ENCODE assay signal across 9 mouse cellular contexts in genomic region chr8:120293421-120294357, GRCm38 (mm10).
DNase-seq lines count a peak whose midpoint lies in the region; ATAC-seq and TF ChIP-seq lines count a peak whose summit lies in the region.
"Had no signal": no experiment of that assay in that cellular context is flagged by ENCODE, and none has a peak within 500 bp of the region (broad histone marks: within the 10 kb centered on the region; RNA-seq: fewer than 3 reads in every experiment).

No protein-coding gene starts in this region.

- H3K27ac ChIP-seq in stomach, embryonic 14.5 days (ENCODE audit: low read length): no peak overlapping the region
- no peak overlapping the region for H3K27ac ChIP-seq in stomach, postnatal 0 days (replicated peaks)
- H3K27ac ChIP-seq in forebrain, embryonic 16.5 days (ENCODE audit: low read length): peak overlapping the region; percentile 20; the same call in 1 of the 2 replicates
- H3K27ac ChIP-seq in liver, postnatal 0 days (ENCODE audit: low read depth): peak overlapping the region; percentile 97

- WGBS in stomach, embryonic 14.5 days: 49% methylated on average over 18 of the region's 18 CpGs
- 66% methylated on average over 18 of the region's 18 CpGs for WGBS in stomach, postnatal 0 days
- WGBS in forebrain, embryonic 16.5 days: 26% methylated on average over 18 of the region's 18 CpGs
- 38% methylated on average over 18 of the region's 18 CpGs for WGBS in liver, postnatal 0 days (ENCODE audit: insufficient replicate concordance)

- H3K9me3 ChIP-seq in stomach, embryonic 14.5 days (ENCODE audit: control insufficient read depth, low read depth, low read length): no peaks in the 10 kb centered on the region
- H3K9me3 ChIP-seq in stomach, postnatal 0 days (ENCODE audit: control insufficient read depth, low read length): no peaks in the 10 kb centered on the region
- no peaks in the 10 kb centered on the region for H3K9me3 ChIP-seq in forebrain, embryonic 16.5 days (ENCODE audit: control insufficient read depth, low read length)
- no peaks in the 10 kb centered on the region for H3K9me3 ChIP-seq in liver, postnatal 0 days (ENCODE audit: low read length)

- H3K9ac ChIP-seq in stomach, embryonic 14.5 days (replicated peaks; ENCODE audit: low read depth, low read length): no peak overlapping the region
- no peak overlapping the region for H3K9ac ChIP-seq in stomach, postnatal 0 days (ENCODE audit: low read length)
- peak overlapping the region; percentile 22; the same call in 1 of the 2 replicates for H3K9ac ChIP-seq in forebrain, embryonic 16.5 days (replicated peaks; ENCODE audit: low read depth, low read length)
- peak overlapping the region; percentile 67 for H3K9ac ChIP-seq in liver, postnatal 0 days (replicated peaks)

- TF ChIP-seq EP300 in stomach, postnatal 0 days (optimal IDR thresholded peaks at IDR 0.05): no peak
- peak; percentile 94 for TF ChIP-seq EP300 in liver, postnatal 0 days (IDR thresholded peaks at IDR 0.05; ENCODE audit: low read depth)

- TF ChIP-seq CTCF in stomach, postnatal 0 days (IDR thresholded peaks at IDR 0.05; ENCODE audit: low read depth): no peak
- TF ChIP-seq CTCF in liver, postnatal 0 days (IDR thresholded peaks at IDR 0.05; ENCODE audit: low read depth): peak; percentile 29

- H3K4me2 ChIP-seq in stomach, embryonic 14.5 days (replicated peaks; ENCODE audit: low read depth, low read length): no peak overlapping the region
- no peak overlapping the region for H3K4me2 ChIP-seq in stomach, postnatal 0 days (replicated peaks; ENCODE audit: low read depth)
- no peak overlapping the region for H3K4me2 ChIP-seq in forebrain, embryonic 16.5 days (ENCODE audit: low read length)
- peak overlapping the region; percentile 70 for H3K4me2 ChIP-seq in liver, postnatal 0 days (ENCODE audit: low read depth, low read length)

- DNase-seq in stomach, postnatal 0 days (ENCODE audit: low spot score): no peak
- DNase-seq in liver, postnatal 0 days: peak; percentile 83
- DNase-seq in spleen, postnatal 4 days (ENCODE audit: low spot score in 2 of 2): peak; percentile 87 to 88
- DNase-seq in ovary, postnatal 36 days (ENCODE audit: low spot score): no peak
- no peak for DNase-seq in ovary, adult 18-20 months (ENCODE audit: low spot score)
- DNase-seq: gastrocnemius, postnatal 25 days had no signal

- no peak overlapping the region for H3K4me3 ChIP-seq in stomach, embryonic 14.5 days (ENCODE audit: low read depth, low read length)
- H3K4me3 ChIP-seq in stomach, postnatal 0 days (ENCODE audit: low read depth, low read length): no peak overlapping the region
- no peak overlapping the region for H3K4me3 ChIP-seq in forebrain, embryonic 16.5 days (replicated peaks; ENCODE audit: low read length)
- H3K4me3 ChIP-seq in liver, postnatal 0 days (ENCODE audit: low read depth, low read length): peak overlapping the region; percentile 49

- H3K27me3 ChIP-seq in stomach, embryonic 14.5 days (ENCODE audit: control insufficient read depth, insufficient read depth, low read length): no peaks in the 10 kb centered on the region
- H3K27me3 ChIP-seq in stomach, postnatal 0 days (ENCODE audit: control insufficient read depth, insufficient read depth, low read length): no peaks in the 10 kb centered on the region
- no peaks in the 10 kb centered on the region for H3K27me3 ChIP-seq in forebrain, embryonic 16.5 days (replicated peaks; ENCODE audit: control insufficient read depth, insufficient read depth, low read length)
- H3K27me3 ChIP-seq in liver, postnatal 0 days (ENCODE audit: insufficient read depth, low read length): no peaks in the 10 kb centered on the region

- H3K4me1 ChIP-seq in stomach, embryonic 14.5 days (ENCODE audit: control insufficient read depth, insufficient read depth, low read length): peaks cover 62% of the 10 kb centered on the region
- peaks cover 5% of the 10 kb centered on the region for H3K4me1 ChIP-seq in stomach, postnatal 0 days (replicated peaks; ENCODE audit: control insufficient read depth, insufficient read depth)
- peaks cover 81% of the 10 kb centered on the region for H3K4me1 ChIP-seq in forebrain, embryonic 16.5 days (replicated peaks; ENCODE audit: control insufficient read depth, insufficient read depth, low read length)
- H3K4me1 ChIP-seq in liver, postnatal 0 days (ENCODE audit: insufficient read depth): peaks cover 49% of the 10 kb centered on the region

- H3K36me3 ChIP-seq in stomach, embryonic 14.5 days (ENCODE audit: control insufficient read depth, insufficient read depth, low read length): no peaks in the 10 kb centered on the region
- no peaks in the 10 kb centered on the region for H3K36me3 ChIP-seq in stomach, postnatal 0 days (ENCODE audit: control insufficient read depth, insufficient read depth, low read length)
- H3K36me3 ChIP-seq in forebrain, embryonic 16.5 days (ENCODE audit: control insufficient read depth, insufficient read depth): no peaks in the 10 kb centered on the region
- H3K36me3 ChIP-seq in liver, postnatal 0 days (replicated peaks; ENCODE audit: insufficient read depth, low read length): no peaks in the 10 kb centered on the region

- ATAC-seq in stomach, embryonic 14.5 days (ENCODE audit: insufficient number of reproducible peaks, insufficient read depth, low FRiP score, low read depth): 0 out of 2 replicates have a peak, but pooled peaks have one; percentile 7
- ATAC-seq in stomach, postnatal 0 days (ENCODE audit: low FRiP score, low TSS enrichment): no peak
- ATAC-seq in forebrain, embryonic 16.5 days: peak; percentile 21
- peak; percentile 90 for ATAC-seq in liver, postnatal 0 days
- no peak for ATAC-seq in frontal cortex, adult (ENCODE audit: low TSS enrichment)

Comparison
In these comparisons a context has a peak if more than half of its experiments do, and no peak if none do; other contexts are left out.
1. ATAC-seq: peak in stomach, embryonic 14.5 days (single experiment), forebrain, embryonic 16.5 days (single experiment) and liver, postnatal 0 days (single experiment); none in stomach, postnatal 0 days (single experiment) and frontal cortex, adult (single experiment).
2. H3K27ac ChIP-seq: peak in forebrain, embryonic 16.5 days (single experiment) and liver, postnatal 0 days (single experiment); none in stomach, embryonic 14.5 days (single experiment) and stomach, postnatal 0 days (single experiment).
3. H3K9ac ChIP-seq: peak in forebrain, embryonic 16.5 days (single experiment) and liver, postnatal 0 days (single experiment); none in stomach, embryonic 14.5 days (single experiment) and stomach, postnatal 0 days (single experiment).
4. DNase-seq: peak in liver, postnatal 0 days (single experiment) and spleen, postnatal 4 days (2 of 2); none in stomach, postnatal 0 days (single experiment), ovary, postnatal 36 days (single experiment) and ovary, adult 18-20 months (single experiment).